Mouse (Mus musculus) forebrain, embryonic 16.5 days (tissue): Measurements from ENCODE around the gene Nrp1. TPM values are rescaled to one million over a fixed set of nuclear protein-coding genes. Genes with fewer than 3 reads are reported as not detected.
A peak's percentile ranks its signal among the peaks of the same experiment; 100 is the strongest.

Experiments
- ATAC-seq: fragments of 200-750 bp; cut with Nextera tagmentation; 2 replicates; pipeline ENCODE4 v1.8.0; 2017; ENCODE audit warnings: mild to moderate bottlenecking, moderate library complexity
- H3K27ac ChIP-seq: fragments of 300-500 bp; sonication (generic); 2 replicates; pipeline ENCODE4 v1.5.1; 2014; ENCODE audit warnings: low read length, control low read depth
- H3K27me3 ChIP-seq: fragments of 300-500 bp; sonication (generic); replicated peaks from 2 replicates; pipeline ENCODE4 v1.6.1; 2014; ENCODE audit warnings: low read length; ENCODE audit not compliant: control insufficient read depth, insufficient read depth
- H3K36me3 ChIP-seq: fragments of 300-500 bp; sonication (generic); 2 replicates; pipeline ENCODE4 v1.6.1; 2014; ENCODE audit not compliant: control insufficient read depth, insufficient read depth
- H3K4me1 ChIP-seq: fragments of 300-500 bp; sonication (generic); replicated peaks from 2 replicates; pipeline ENCODE4 v1.6.1; 2014; ENCODE audit warnings: low read length; ENCODE audit not compliant: control insufficient read depth, insufficient read depth
- H3K4me2 ChIP-seq: fragments of 300-500 bp; sonication (generic); 2 replicates; pipeline ENCODE4 v1.6.1; 2014; ENCODE audit warnings: mild to moderate bottlenecking, low read length, control low read depth
- H3K4me3 ChIP-seq: fragments of 300-500 bp; sonication (generic); replicated peaks from 2 replicates; pipeline ENCODE4 v1.5.1; 2014; ENCODE audit warnings: mild to moderate bottlenecking, low read length, control low read depth
- H3K9ac ChIP-seq: fragments of 300-500 bp; sonication (generic); replicated peaks from 2 replicates; pipeline ENCODE4 v1.6.1; 2014; ENCODE audit warnings: low read depth, low read length, control low read depth
- H3K9me3 ChIP-seq: fragments of 300-500 bp; sonication (generic); 2 replicates; pipeline ENCODE4 v1.6.1; 2016; ENCODE audit warnings: low read length; ENCODE audit not compliant: control insufficient read depth
- WGBS: fragments of 180-500 bp; shearing (Covaris S2); extraction: QIAGEN DNeasy Blood & Tissue Kit; methylation state at CpG from one replicate; pipeline ENCODE4 v1.1.7; 2014; 5-methylcytosine and 5-hydroxymethylcytosine counted together
- microRNA counts: library from miRNA; unstranded; fragments of <30 nt; microRNA quantifications from one replicate; lab custom pipeline; 2016
- microRNA-seq: library from miRNA; unstranded; fragments of <30 nt; microRNA quantifications from one replicate; pipeline ENCODE4, GENCODE M21; 2017
- polyA plus RNA-seq: library from polyadenylated mRNA; unstranded; fragments of >200 nt; fragmentation: Nextera tagmentation; extraction: Ambion mirVana; gene quantifications from 2 replicates; pipeline ENCODE4 v1.2.1, GENCODE M21; 2015

Nrp1 gene
- polyA plus RNA-seq, 1 experiment from 2014 or later: 143 TPM

DNA sequence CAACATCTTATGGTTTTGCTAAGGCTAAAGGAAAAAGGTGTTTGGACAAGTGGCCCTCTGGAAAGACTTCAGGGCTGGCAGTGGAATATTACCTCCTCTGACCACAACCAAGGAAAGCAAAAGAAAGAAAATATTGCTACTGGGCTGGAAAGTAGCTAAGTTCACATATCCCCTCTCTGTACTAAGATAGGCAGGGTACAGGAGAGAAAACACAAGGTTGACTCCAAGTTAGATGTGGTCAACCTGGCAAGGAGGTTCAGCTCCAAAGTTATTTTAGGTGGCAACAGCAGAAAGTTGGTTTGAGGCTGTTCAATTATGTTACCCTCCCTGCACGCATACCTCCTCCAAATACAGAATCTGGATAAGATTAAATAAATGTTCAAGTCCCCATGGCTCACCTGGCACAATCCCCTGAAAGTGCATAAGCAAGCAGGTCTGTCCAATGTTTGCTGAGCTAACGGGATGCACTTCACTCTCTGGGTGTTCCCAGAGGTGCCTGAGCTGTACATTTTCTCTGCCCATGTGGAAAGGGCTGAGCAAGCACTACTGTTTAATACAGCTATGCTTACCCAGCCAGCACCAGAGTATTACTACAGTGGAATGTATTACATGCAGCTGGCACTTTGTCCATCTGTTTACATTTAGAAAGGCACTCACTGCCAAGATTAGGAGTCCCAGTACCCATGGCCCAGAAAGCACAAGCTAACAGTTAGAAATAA, 185.9 kb downstream of the Nrp1 start:
- Histone ChIP-seq H3K4me3 (no peak overlapping the region), H3K27me3 (no peaks in the 10 kb centered on the region), H3K9ac (no peak overlapping the region), H3K4me1 (no peaks in the 10 kb centered on the region), H3K27ac (no peak overlapping the region), H3K9me3 (no peaks in the 10 kb centered on the region), H3K36me3 (no peaks in the 10 kb centered on the region), H3K4me2 (no peak overlapping the region)
- 85% methylated on average over 2 of the region's 2 CpGs for WGBS
- ATAC-seq: no peak

- no peak overlapping the region for H3K9ac ChIP-seq
- no peaks in the 10 kb centered on the region for H3K4me1 ChIP-seq
- no peak for ATAC-seq
- H3K27me3 ChIP-seq: no peaks in the 10 kb centered on the region
- no peak overlapping the region for H3K27ac ChIP-seq
- H3K36me3 ChIP-seq: no peaks in the 10 kb centered on the region
- 97% methylated on average over 1 of the region's 1 CpGs for WGBS
- H3K4me3 ChIP-seq: no peak overlapping the region
- no peak overlapping the region for H3K4me2 ChIP-seq
- no peaks in the 10 kb centered on the region for H3K9me3 ChIP-seq
Observed at GRCm38 (mm10) chr8:128546287-128546686, 187.9 kb downstream of the Nrp1 start.

GRCm38 (mm10) chr8:128547361-128547760, 189.0 kb downstream of the Nrp1 start:
- Histone ChIP-seq H3K27me3 (no peaks in the 10 kb centered on the region), H3K9ac (no peak overlapping the region), H3K9me3 (no peaks in the 10 kb centered on the region), H3K27ac (no peak overlapping the region), H3K36me3 (no peaks in the 10 kb centered on the region), H3K4me1 (peaks cover 4% of the 10 kb centered on the region), H3K4me3 (no peak overlapping the region), H3K4me2 (no peak overlapping the region)
- WGBS: 97% methylated on average over 4 of the region's 4 CpGs
- no peak for ATAC-seq

DNA sequence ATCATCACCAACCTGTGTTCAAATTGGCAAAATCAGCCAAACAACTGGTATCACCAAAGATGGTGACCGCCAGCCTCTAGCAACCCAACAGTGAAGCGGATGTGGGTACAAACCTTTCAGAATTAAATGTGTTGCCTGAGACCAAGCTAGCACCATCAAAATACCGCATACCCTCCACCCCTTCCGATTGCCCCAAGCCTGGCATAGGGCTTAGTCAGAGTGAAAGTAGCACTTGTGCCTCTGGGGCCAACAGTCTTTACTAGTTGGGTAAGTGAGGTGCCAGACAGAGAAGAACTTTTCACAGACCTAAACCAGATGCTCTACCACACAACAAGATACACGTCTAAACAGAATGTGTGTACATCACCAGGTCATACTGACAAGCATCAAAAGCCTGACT, 191.3 kb downstream of the Nrp1 start:
- Histone ChIP-seq H3K4me2 (no peak overlapping the region), H3K9ac (no peak overlapping the region), H3K27me3 (no peaks in the 10 kb centered on the region), H3K4me1 (peaks cover 4% of the 10 kb centered on the region), H3K4me3 (no peak overlapping the region), H3K27ac (no peak overlapping the region), H3K9me3 (no peaks in the 10 kb centered on the region), H3K36me3 (no peaks in the 10 kb centered on the region)
- ATAC-seq: no peak
- 95% methylated on average over 5 of the region's 5 CpGs for WGBS

DNA sequence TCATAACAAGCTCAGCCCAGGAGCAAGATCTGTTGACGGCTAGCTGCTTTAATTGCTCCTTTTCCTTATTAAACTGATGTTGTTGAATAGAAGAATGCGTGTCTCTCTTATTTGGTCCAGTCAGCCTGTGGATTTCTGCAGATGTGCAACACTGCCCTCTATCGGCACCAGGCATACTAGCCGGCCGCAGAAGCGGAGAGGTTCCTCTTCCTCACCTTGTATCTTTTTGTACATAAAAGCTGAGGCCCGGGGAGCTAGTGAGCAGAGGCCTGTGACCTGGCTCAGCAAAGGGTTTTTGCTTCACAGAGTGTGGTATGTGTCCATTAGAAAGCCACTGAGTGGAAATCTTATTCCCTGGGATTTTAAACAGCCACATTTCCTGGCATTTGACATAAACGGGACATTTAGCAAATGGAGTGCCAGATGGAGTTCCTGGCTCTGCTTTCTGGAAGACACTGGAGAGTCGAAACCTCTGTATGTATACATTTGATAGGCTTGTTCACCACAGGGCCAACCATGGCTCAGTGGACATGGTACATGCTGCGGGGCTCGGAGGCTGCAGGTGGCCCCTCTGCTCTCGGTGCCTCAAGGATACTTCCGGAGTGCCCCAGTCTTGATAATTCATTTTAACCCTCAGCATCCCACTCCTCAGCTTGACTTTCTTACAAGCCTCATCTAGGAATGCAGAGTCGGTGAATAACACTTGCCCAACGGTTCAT, 193.2 kb downstream of the Nrp1 start:
- H3K36me3 ChIP-seq: no peaks in the 10 kb centered on the region
- H3K27ac ChIP-seq: no peak overlapping the region
- no peak overlapping the region for H3K9ac ChIP-seq
- H3K4me3 ChIP-seq: no peak overlapping the region
- H3K9me3 ChIP-seq: no peaks in the 10 kb centered on the region
- WGBS: 45% methylated on average over 15 of the region's 15 CpGs
- ATAC-seq: 0 out of 2 replicates have a peak, but pooled peaks have one; percentile 20
- no peaks in the 10 kb centered on the region for H3K27me3 ChIP-seq
- peaks cover 4% of the 10 kb centered on the region for H3K4me1 ChIP-seq
- no peak overlapping the region for H3K4me2 ChIP-seq

MicroRNA genes within 50 kb of the gene (microRNA counts, 519-probe panel; counts per million panel counts)
- microRNA mmu-miR-1903 (lab: Ali Mortazavi, UCI): 1,674 counts per million, percentile 18 among the panel's probes with 10 or more counts

Small RNAs within 50 kb of the gene (microRNA-seq; reads per million reads assigned to microRNA genes)
- gene Mir1903: 1.5 reads per million
